Mouse (Mus musculus) embryo, embryonic 11.5 days (tissue): Measurements from ENCODE around the gene Naa20.

Experiments
- DNase-seq: peaks from one replicate; pipeline ENCODE4 v3.0.0-alpha.2; 2012; ENCODE audit warnings: low read depth, low spot score

The Naa20 gene

GRCm38 (mm10) chr2:145950239-145950638 lies 48.3 kb downstream of the Naa20 start:
- no peak for DNase-seq

- DNase-seq: no peak
Observed at GRCm38 (mm10) chr2:145952726-145953125, 50.8 kb downstream of the Naa20 start.

GRCm38 (mm10) chr2:145955844-145956243 lies 53.9 kb downstream of the Naa20 start:
- no peak for DNase-seq

GRCm38 (mm10) chr2:145956318-145956717 lies 54.4 kb downstream of the Naa20 start:
- no peak for DNase-seq

GRCm38 (mm10) chr2:145957450-145957849 lies 55.6 kb downstream of the Naa20 start:
- DNase-seq: peak; percentile 23

GRCm38 (mm10) chr2:145958097-145958496 lies 56.2 kb downstream of the Naa20 start:
- DNase-seq: no peak

GRCm38 (mm10) chr2:145958551-145958950 lies 56.7 kb downstream of the Naa20 start:
- no peak for DNase-seq

GRCm38 (mm10) chr2:145961861-145962260 lies 60.0 kb downstream of the Naa20 start:
- DNase-seq: no peak
